Mouse (Mus musculus) kidney, postnatal 0 days (tissue): ENCODE measurements around the gene Cfap45. TPM values are rescaled to one million over a fixed set of nuclear protein-coding genes. Genes with fewer than 3 reads are reported as not detected.

Source experiments
- ATAC-seq: fragments of 200-750 bp; cut with Nextera tagmentation; replicated peaks from 2 replicates; pipeline ENCODE4 v1.8.0; 2017; ENCODE audit warnings: low read depth, moderate number of reproducible peaks, moderate TSS enrichment, moderate library complexity; ENCODE audit not compliant: low FRiP score
- DNase-seq: peaks from one replicate; pipeline ENCODE4 v3.0.0-alpha.2; 2016; ENCODE audit warnings: low spot score
- H3K27ac ChIP-seq: fragments of 300-500 bp; sonication (generic); 2 replicates; pipeline ENCODE4 v1.5.1; 2014; ENCODE audit warnings: mild to moderate bottlenecking
- H3K27me3 ChIP-seq: fragments of 300-500 bp; sonication (generic); 2 replicates; pipeline ENCODE4 v1.6.1; 2014; ENCODE audit warnings: low read length, mixed read lengths; ENCODE audit not compliant: insufficient read depth
- H3K36me3 ChIP-seq: fragments of 300-500 bp; sonication (generic); 2 replicates; pipeline ENCODE4 v1.6.1; 2014; ENCODE audit warnings: low read length, mixed read lengths; ENCODE audit not compliant: insufficient read depth
- H3K4me1 ChIP-seq: fragments of 300-500 bp; sonication (generic); replicated peaks from 2 replicates; pipeline ENCODE4 v1.6.1; 2014; ENCODE audit warnings: antibody characterized with exemption, low read length, mixed read lengths; ENCODE audit not compliant: insufficient read depth
- H3K4me2 ChIP-seq: fragments of 300-500 bp; sonication (generic); 2 replicates; pipeline ENCODE4 v1.6.1; 2014; ENCODE audit warnings: mild to moderate bottlenecking, low read length, moderate library complexity, mixed read lengths
- H3K4me3 ChIP-seq: fragments of 300-500 bp; sonication (generic); replicated peaks from 2 replicates; pipeline ENCODE4 v1.5.1; 2014; ENCODE audit warnings: low read depth, low read length
- H3K9ac ChIP-seq: fragments of 300-500 bp; sonication (generic); 2 replicates; pipeline ENCODE4 v1.6.1; 2014; ENCODE audit warnings: low read depth, low read length
- H3K9me3 ChIP-seq: fragments of 300-500 bp; sonication (generic); replicated peaks from 2 replicates; pipeline ENCODE4 v1.6.1; 2016; ENCODE audit warnings: low read length, inconsistent platforms, mixed read lengths
- CTCF ChIP-seq: IDR thresholded peaks from 2 replicates; pipeline ENCODE4 v1.5.1; 2016; ENCODE audit warnings: antibody characterized with exemption, low read depth, mild to moderate bottlenecking, moderate library complexity
- WGBS: fragments of 180-500 bp; shearing (Covaris S2); extraction: QIAGEN DNeasy Blood & Tissue Kit; methylation state at CpG from one replicate; pipeline ENCODE4 v1.1.7; 2014; 5-methylcytosine and 5-hydroxymethylcytosine counted together
- polyA plus RNA-seq: library from polyadenylated mRNA; unstranded; fragments of >200 nt; fragmentation: Nextera tagmentation; extraction: Ambion mirVana; gene quantifications from 2 replicates; pipeline ENCODE4 v1.2.1, GENCODE M21; 2015

Gene Cfap45
- polyA plus RNA-seq, 1 experiment from 2014 or later = 1.3 TPM

DNA sequence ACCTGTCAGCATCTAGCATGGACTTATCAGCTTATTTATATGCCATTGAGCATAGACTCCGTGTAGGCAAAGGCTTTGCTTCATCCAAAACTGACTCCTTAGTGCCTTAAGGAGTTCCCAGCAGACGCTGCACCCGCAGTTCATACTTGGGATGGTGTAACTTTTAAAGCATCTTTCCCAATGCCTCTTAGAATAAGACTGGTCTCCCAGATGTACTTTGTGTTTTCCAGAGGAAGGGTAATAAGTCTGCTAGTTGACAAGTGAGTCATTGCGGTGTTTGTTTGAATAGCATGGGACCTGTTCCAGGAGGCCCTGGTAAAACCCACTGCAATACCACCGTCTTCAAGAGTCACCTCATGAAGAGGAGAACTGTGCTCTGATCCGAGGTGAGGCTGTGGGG lies 59.5 kb downstream of the Cfap45 start:
- H3K27ac ChIP-seq = no peak overlapping the region
- H3K9ac ChIP-seq = no peak overlapping the region
- H3K4me2 ChIP-seq = no peak overlapping the region
- WGBS = 62% methylated on average over 6 of the region's 6 CpGs
- H3K36me3 ChIP-seq = no peaks in the 10 kb centered on the region
- no peak overlapping the region for H3K4me3 ChIP-seq
- no peak for DNase-seq
- no peaks in the 10 kb centered on the region for H3K9me3 ChIP-seq
- no peak for ATAC-seq
- TF ChIP-seq CTCF = no peak
- no peaks in the 10 kb centered on the region for H3K4me1 ChIP-seq
- H3K27me3 ChIP-seq = no peaks in the 10 kb centered on the region

DNA sequence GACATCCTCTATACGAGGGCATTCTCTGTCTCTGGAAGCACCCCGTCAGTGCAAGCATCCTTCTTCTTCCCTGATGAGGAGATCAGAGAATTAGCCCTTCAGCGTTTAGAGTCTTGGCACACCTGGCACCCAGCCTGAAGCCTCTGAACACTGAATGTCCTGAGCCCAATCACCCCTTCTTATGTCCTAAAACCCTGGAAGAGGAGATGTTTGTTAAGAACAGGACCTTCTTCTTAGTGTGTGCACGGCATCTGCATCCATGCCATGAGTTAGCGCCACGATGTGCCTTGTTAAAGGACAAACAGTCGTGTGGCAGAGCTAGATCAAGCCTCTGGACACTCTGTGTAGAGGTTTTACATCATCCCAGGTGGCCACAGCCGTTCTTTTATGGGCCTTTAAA lies 61.8 kb downstream of the Cfap45 start:
- WGBS = 79% methylated on average over 8 of the region's 8 CpGs
- no peak for TF ChIP-seq CTCF
- DNase-seq (no peak), ATAC-seq (no peak)
- no peak overlapping the region for H3K9ac ChIP-seq
- H3K36me3 ChIP-seq = no peaks in the 10 kb centered on the region
- no peak overlapping the region for H3K4me3 ChIP-seq
- H3K27me3 ChIP-seq = no peaks in the 10 kb centered on the region
- H3K4me1 ChIP-seq = no peaks in the 10 kb centered on the region
- no peak overlapping the region for H3K27ac ChIP-seq
- no peaks in the 10 kb centered on the region for H3K9me3 ChIP-seq
- H3K4me2 ChIP-seq = no peak overlapping the region

DNA sequence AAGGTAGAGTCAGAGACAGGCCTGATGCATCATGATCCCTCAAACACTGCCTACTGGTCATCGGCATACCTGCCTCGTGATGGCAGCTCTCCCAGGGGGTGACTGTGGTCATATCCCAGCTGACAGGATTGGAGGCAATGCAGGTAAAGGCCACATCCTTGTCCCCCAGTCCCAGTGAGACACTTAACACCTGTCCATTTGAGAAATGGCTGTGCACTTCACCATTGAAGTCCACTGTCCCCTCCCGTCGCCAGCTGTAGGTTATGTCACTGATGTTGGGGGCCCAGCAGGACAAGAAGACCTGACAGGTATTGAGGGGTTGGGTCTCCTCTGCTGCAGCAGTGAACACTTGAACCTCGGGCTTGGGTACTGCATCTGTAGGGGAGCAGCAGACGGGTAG lies 63.7 kb downstream of the Cfap45 start:
- no peak overlapping the region for H3K9ac ChIP-seq
- TF ChIP-seq CTCF = no peak
- no peak overlapping the region for H3K27ac ChIP-seq
- DNase-seq = no peak
- no peak for ATAC-seq
- WGBS = 80% methylated on average over 6 of the region's 6 CpGs
- H3K36me3 ChIP-seq = no peaks in the 10 kb centered on the region
- no peaks in the 10 kb centered on the region for H3K27me3 ChIP-seq
- H3K4me1 ChIP-seq = no peaks in the 10 kb centered on the region
- H3K4me3 ChIP-seq = no peak overlapping the region
- no peaks in the 10 kb centered on the region for H3K9me3 ChIP-seq
- no peak overlapping the region for H3K4me2 ChIP-seq

DNA sequence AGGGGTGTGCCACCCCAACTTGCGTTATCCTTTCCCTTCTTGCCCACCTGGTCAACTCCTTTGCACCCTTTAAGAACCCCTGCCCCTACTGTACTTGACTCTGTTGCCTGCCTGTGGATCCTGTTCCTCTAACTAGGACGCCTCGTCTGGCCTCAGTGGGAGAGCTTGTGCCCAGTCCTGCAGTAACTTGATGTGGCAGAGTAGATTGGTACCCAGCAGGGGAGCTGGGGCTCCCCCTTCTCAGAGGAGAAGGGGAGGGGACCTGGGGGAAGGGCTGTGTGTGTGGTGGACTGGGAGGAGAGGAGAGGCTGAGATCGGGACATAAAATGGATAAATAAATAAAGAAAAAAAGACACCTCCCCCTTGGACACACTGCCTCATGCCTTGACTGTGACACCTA lies 64.4 kb downstream of the Cfap45 start:
- Histone ChIP-seq H3K27me3 (no peaks in the 10 kb centered on the region), H3K4me1 (no peaks in the 10 kb centered on the region), H3K9me3 (no peaks in the 10 kb centered on the region), H3K9ac (no peak overlapping the region), H3K4me2 (no peak overlapping the region), H3K36me3 (no peaks in the 10 kb centered on the region), H3K27ac (no peak overlapping the region), H3K4me3 (no peak overlapping the region)
- DNase-seq (no peak), ATAC-seq (no peak)
- 43% methylated on average over 4 of the region's 4 CpGs for WGBS
- TF ChIP-seq CTCF = no peak

- H3K4me2 ChIP-seq = no peak overlapping the region
- no peak for TF ChIP-seq CTCF
- no peak for ATAC-seq
These were observed 65.3 kb downstream of the Cfap45 start for GRCm38 (mm10) chr1:172585612-172586567.

GRCm38 (mm10) chr1:172590385-172590784 lies 69.8 kb downstream of the Cfap45 start, which contains the start of gene Slamf8:
Gene Slamf8, minus strand, starts transcription at chr1:172590568.
- H3K27ac ChIP-seq = no peak within 1 kb of the TSS
- WGBS = 73% methylated on average over 7 of the region's 7 CpGs
- H3K4me3 ChIP-seq = no peak within 1 kb of the TSS
- no peak for ATAC-seq
- no peak within 1 kb of the TSS for H3K4me2 ChIP-seq
- no peak within 1 kb of the TSS for H3K9ac ChIP-seq
- no peak for TF ChIP-seq CTCF
- DNase-seq = no peak
- no peaks in the 10 kb centered on the region for H3K9me3 ChIP-seq
- no peaks in the 10 kb centered on the region for H3K4me1 ChIP-seq
- no peaks in the 10 kb centered on the region for H3K27me3 ChIP-seq
- H3K36me3 ChIP-seq = no peaks in the 10 kb centered on the region

More at GRCm38 (mm10) chr1:172585612-172586567, 65.3 kb downstream of the Cfap45 start:
- H3K27me3 ChIP-seq = no peaks in the 10 kb centered on the region
- H3K4me1 ChIP-seq = no peaks in the 10 kb centered on the region
- H3K4me3 ChIP-seq = no peak overlapping the region
- no peak for DNase-seq
- no peaks in the 10 kb centered on the region for H3K9me3 ChIP-seq
- no peak overlapping the region for H3K9ac ChIP-seq
- H3K27ac ChIP-seq = no peak overlapping the region
- 33% methylated on average over 26 of the region's 26 CpGs for WGBS
- no peaks in the 10 kb centered on the region for H3K36me3 ChIP-seq

- no peak for ATAC-seq
- Histone ChIP-seq H3K4me1 (no peaks in the 10 kb centered on the region), H3K27ac (no peak overlapping the region), H3K27me3 (no peaks in the 10 kb centered on the region), H3K4me3 (no peak overlapping the region), H3K4me2 (no peak overlapping the region), H3K9ac (no peak overlapping the region), H3K9me3 (no peaks in the 10 kb centered on the region), H3K36me3 (no peaks in the 10 kb centered on the region)
- 71% methylated on average over 3 of the region's 3 CpGs for WGBS
- no peak for TF ChIP-seq CTCF
- no peak for DNase-seq
These were observed 72.7 kb downstream of the Cfap45 start for GRCm38 (mm10) chr1:172593321-172593720.
